Mouse (Mus musculus) adrenal gland, adult 2 months (tissue): Measurements from ENCODE around the gene Abca5. TPM values are rescaled to one million over a fixed set of nuclear protein-coding genes. Genes with fewer than 3 reads are reported as not detected.
"Not testable (repeated sequence)": the region's sequence is repeated elsewhere in the genome, so short reads cannot be mapped to it uniquely, and the experiment has no call there.

Experiments
- DNase-seq: peaks from one replicate; pipeline ENCODE4 v3.0.0; 2021
- long read RNA-seq: library from polyadenylated mRNA; stranded (forward); transcript quantifications from one replicate; pipeline ENCODE4 v2.0.0, GENCODE M21; 2021
- polyA plus RNA-seq: library from polyadenylated mRNA; depleted of rRNA; stranded (reverse); fragments of >200 nt; gene quantifications from 2 replicates; pipeline ENCODE4 v1.2.3, GENCODE M21; 2012; rRNA removed
- total RNA-seq, 2 experiments: library from RNA; stranded (reverse); gene quantifications; 2 replicates each; pipeline ENCODE4 v1.2.3; 2021

The Abca5 gene
- total RNA-seq (10 to 100 TPM; 11.4 to 16.4 TPM), polyA plus RNA-seq (0.35 and 0.52 TPM in 2 replicates)
- long read RNA-seq, partial matches to known transcripts = 1 of 3 reads
- long read RNA-seq, other reads (novel, unspliced or antisense) = 2 of 3 reads

DNA sequence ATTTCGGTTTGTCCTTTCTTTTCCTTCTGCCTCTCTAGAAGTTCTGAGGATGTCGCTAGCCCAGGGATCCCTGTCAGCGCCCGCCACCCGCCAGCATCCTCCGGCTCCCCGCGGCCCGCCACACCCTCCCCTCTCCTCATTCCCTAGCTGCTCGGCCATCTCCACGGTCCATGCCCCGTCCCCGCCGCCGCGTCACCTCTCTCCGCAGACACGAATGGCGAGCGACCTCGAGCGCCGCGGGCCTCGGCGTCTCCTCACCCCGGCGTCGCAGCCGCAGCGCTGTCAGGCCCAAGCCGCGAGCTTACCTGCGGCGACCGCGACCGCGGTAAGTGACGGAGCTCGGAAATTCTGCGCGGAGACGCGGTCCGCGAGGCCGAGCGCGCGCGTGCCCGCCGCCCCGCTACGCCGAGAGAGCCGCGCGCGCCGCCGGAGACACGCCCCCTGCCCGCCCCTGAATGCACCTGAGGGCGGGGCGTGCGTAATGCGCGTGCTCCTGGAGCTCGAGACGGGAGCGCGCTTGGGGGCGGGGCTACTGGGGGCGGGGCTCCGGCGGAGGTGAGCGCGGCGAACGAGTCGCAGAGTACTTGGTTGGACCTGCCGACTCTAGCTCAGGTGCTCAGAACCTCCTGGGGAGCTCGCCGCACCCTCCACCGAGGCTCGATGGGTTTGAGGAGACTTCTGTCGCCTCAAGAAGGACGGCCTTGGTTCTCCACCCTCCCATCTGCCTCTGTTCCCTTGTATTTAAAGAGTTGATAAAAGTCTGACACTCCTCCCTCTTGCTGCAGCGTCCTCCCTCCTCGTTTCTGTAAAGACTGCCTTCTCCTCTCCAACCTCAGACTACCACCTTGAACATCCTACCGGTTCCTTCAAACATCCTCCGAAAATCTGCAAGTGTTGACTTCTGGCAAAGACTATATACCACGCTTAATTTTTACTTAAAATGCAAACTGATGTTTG lies at the start of gene Abca5:
TSS of gene Abca5 (minus strand) at position 428 of the 957 bp plus-strand sequence.
- peak; percentile 93 for DNase-seq

DNA sequence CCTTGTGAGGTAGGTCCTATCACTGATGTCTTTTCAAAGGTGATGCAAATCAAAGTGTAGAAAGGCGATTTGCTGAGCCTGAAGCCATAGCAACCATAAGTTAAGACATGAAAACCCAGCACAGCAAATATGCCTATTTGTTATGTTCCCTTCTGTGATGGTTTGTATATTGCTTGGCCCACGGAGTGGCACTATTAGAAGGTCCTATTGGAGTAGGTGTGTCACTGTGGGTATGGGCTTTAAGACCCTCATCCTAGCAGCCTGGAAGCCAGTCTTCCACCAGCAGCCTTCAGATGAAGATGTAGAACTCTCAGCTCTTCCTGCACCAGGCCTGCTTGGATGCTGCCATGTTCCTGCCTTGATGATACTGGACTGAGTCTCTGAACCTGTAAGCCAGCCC lies 48.0 kb upstream of the Abca5 start:
- no peak for DNase-seq

- DNase-seq = no peak
These were observed 42.8 kb upstream of the Abca5 start for GRCm38 (mm10) chr11:110380310-110380668.

GRCm38 (mm10) chr11:110379661-110380309 lies 42.3 kb upstream of the Abca5 start:
- DNase-seq = peak; percentile 78

- no peak for DNase-seq
These were observed 36.5 kb upstream of the Abca5 start for GRCm38 (mm10) chr11:110374036-110374435.

GRCm38 (mm10) chr11:110372266-110372954 lies 34.9 kb upstream of the Abca5 start:
- no peak for DNase-seq

DNA sequence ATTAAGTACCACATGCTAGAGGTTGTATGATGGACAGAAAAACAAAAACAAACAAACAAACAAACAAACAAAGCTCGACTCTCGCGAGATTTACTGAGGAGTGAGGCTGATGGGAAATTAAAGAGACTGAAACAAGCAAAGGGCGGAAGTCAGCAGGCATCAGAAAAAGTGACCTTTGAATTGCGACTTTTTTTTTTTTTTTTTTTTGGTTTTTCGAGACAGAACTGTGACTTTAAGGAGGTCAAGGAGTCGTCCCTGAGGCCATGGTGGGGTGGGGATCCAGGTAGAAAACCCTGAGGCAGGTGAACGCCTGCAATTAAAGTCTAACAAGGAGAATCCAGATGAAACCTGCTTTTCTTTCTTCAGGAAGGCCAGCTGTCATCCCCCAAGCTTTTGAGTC lies 34.3 kb upstream of the Abca5 start:
- no peak for DNase-seq

DNA sequence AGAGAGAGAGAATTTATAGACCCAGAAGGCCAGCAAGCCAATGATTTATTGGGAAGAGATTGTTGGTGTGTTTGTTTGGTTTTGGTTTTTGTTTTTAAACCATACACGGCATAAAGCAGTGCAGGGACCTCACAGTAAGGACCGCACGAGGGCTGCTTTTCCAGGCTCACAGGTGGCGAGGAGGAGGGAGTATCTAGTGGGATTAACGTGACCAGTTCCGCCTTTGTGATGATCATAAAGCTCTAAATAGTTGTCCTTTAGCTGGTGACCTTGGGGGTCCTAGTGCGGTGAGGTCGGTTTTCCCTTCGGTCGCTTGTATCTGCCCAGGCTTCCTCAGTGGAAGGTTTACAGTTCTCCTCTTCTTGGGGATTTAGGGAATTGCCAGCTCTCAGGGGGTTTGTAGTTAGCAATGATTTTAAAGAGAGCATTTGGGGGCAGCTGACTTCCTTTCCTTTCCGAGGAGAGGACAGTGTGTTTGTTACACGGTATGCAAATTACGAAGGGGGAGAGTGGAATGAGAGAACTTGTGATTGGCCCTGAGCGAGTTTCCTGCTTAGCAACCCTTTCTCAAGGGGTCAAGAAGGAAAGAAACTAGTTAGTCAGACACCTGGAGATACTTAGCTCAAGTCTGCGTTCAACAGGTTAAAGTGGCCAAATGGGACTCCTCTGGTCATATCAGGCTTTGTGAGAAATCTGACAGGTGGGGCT lies 31.9 kb upstream of the Abca5 start:
- peak; percentile 7 for DNase-seq

- no peak for DNase-seq
These were observed 30.1 kb upstream of the Abca5 start for GRCm38 (mm10) chr11:110367638-110368037.

DNA sequence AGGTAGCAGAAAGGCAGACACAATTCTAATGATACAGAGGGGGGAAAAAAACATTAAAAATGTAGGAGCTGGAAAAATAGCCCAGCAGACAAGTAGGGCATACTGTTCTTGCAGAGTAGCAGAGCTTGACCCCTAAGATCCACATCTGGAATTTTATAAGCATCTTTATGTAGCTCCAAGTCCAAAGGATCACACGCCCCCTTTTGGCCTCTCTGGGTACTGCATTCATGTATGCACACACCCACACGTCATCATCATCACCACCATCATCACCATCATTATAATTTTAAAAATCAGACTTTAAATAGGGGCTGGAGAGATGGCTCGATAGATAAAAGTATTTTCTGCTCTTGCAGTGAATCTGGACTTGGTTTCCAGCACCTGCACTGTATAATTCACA lies 29.4 kb upstream of the Abca5 start:
- no peak for DNase-seq

GRCm38 (mm10) chr11:110365016-110365415 lies 27.5 kb upstream of the Abca5 start:
- DNase-seq = peak; percentile 35

DNA sequence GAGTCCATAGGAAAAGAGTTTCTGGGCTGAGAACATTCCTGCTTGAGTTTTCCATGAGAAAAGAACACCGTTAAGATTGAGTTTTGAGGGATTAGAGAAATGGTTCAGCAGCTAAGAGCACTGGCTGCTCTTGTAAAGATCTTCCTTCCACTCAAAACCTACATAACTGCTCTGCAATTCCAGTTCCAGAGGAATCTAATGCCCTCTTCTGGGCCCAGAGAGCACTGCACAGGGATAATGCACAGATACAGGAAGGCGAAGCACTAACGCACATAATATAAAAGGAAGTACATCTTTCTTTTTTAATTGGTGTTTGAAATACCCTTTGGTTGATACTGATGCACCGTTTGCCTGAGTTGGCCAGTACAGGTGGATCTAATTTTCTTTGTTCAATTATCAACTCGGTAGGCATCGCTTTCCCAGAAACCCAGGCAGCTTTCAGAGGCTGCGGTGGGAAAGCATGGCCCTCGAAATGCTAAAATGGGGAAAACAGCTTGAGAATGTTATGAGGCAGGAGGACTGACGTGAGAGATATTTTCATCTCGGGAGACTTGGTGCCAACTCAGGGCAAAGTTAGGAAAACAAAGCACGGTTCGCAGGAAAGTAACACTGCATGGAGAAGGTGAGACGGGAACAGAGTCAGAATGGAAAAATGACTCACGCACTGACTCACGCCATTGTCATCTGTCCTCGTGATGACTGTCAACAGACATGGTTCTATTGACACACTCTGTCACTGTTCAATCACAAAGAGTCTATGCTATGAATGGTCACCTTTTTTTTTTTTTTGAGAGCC lies 20.4 kb upstream of the Abca5 start:
- DNase-seq = peak; percentile 71

- DNase-seq = not testable (repeated sequence)
These were observed 17.6 kb upstream of the Abca5 start for GRCm38 (mm10) chr11:110355131-110355530.

- DNase-seq = no peak
These were observed 16.7 kb upstream of the Abca5 start for GRCm38 (mm10) chr11:110354261-110354660.

GRCm38 (mm10) chr11:110348170-110348569 lies 10.7 kb upstream of the Abca5 start:
- no peak for DNase-seq

DNA sequence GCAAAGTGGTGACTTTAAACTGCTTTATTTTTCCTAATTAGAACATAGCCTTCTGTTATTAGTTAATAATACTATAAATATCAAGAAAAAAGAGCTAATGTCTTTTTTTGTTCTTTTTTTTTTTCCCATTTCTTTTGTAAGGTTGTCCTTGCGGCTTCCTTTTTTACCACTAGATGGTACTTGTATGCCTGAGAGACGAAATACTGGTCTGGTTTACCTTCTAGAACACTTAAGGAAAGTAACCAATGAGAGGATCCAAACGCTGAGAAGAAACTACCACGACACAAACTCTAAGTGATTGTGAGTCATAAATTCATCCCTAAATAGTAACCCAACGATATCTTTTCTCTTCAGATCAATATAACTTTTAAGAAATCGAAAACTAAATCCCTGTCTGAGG lies 10.3 kb upstream of the Abca5 start:
- DNase-seq = no peak

DNA sequence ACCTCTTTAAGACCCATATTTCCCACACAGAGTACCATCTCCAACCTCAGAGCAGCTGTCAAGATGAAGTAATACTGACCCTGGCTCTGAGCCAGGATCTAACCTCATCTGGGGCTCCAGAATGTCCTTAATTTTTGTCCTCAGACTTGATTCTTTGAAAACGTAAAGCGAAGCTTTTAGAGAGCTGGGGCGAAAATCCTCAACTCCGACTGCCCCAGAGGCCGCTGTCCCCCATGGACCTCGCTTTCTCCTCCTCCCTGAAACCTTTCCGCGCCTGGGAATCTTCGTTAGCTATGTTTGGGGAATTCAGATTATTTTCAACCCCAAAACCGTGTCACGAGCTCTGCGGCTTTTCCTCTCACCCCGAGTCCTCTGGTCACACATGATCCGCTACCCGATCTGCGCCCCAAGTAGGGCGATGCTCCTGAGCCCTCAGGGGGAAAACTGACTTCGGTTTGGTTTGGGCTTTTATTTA lies 665 bp downstream of the Abca5 start:
- peak; percentile 40 for DNase-seq

DNA sequence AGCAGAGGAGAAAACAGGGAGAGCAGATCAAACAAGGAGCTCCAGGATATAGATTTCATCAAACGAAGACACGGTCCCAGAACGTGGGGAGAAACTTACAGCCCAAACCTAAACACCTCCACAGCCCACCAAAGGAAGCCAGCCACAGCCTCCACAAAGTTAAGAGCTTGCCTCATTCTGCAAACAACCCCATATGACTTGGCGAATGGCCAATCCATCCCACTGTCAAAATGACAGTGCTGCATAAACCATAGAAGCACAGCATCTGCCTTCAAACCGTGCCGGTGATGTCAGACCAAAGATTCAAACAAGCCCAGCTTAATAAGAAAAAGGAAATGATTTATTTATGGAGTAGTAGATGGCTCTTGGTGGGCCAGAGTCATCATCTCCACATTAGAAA lies 7.4 kb downstream of the Abca5 start:
- DNase-seq = no peak

- no peak for DNase-seq
These were observed 15.2 kb downstream of the Abca5 start for GRCm38 (mm10) chr11:110322266-110322665.

DNA sequence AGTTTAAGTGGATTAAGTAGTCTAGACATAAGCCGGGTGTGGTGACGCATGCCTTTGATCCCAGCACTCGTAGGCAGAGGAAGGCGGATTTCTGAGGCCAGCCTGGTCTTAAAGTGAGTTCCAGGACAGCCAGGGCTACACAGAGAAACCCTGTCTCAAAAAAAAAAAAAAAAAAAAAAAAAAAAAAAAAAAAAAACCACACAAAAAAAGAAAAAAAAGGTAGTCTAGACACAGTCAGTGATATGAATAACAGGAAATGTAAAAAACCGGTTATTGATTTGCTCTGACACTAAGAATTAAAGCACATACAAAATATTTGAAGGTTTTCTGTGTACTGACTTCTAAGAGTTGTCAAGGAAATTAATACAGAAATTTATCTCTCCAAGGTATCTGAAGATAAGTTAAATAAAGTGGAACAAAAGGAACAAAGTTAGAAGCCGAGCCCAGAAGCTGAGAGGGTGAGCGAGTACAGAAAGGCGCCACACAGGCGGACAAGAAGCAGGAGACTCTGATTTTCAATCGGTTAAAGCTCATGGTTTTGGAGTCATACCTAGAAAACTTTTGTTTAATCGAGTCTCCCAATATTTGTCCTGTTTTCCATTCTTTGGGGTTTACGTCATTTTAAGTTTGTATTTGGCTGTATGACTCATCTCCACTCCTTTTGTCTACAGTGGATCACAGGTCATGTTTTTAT lies 30.9 kb downstream of the Abca5 start:
- no peak for DNase-seq
